Mouse (Mus musculus) liver, adult 2 months (tissue): ENCODE results near the gene Avp.

Experiments
- CTCF ChIP-seq: fragments of 200-500 bp; IDR thresholded peaks from 2 replicates; pipeline ENCODE4 v1.5.1; 2011; ENCODE audit warnings: low read depth, low read length, control low read depth
- POLR2A ChIP-seq: fragments of 200-500 bp; IDR thresholded peaks from 2 replicates; pipeline ENCODE4 v1.6.1; 2011; ENCODE audit warnings: low read length, control low read depth; ENCODE audit not compliant: insufficient read depth; ENCODE audit errors: extremely low read depth

- TF ChIP-seq CTCF = no peak
- no peak for TF ChIP-seq POLR2A
These were observed 27.5 kb downstream of the Avp start for GRCm38 (mm10) chr2:130554841-130555240.
